Mouse (Mus musculus) ovary, adult 18-20 months (tissue): ENCODE results near the gene Adh1.

Experiments used
- DNase-seq: peaks from one replicate; pipeline ENCODE4 v3.0.0; 2022; ENCODE audit warnings: low spot score, mixed read lengths

Gene Adh1

DNA sequence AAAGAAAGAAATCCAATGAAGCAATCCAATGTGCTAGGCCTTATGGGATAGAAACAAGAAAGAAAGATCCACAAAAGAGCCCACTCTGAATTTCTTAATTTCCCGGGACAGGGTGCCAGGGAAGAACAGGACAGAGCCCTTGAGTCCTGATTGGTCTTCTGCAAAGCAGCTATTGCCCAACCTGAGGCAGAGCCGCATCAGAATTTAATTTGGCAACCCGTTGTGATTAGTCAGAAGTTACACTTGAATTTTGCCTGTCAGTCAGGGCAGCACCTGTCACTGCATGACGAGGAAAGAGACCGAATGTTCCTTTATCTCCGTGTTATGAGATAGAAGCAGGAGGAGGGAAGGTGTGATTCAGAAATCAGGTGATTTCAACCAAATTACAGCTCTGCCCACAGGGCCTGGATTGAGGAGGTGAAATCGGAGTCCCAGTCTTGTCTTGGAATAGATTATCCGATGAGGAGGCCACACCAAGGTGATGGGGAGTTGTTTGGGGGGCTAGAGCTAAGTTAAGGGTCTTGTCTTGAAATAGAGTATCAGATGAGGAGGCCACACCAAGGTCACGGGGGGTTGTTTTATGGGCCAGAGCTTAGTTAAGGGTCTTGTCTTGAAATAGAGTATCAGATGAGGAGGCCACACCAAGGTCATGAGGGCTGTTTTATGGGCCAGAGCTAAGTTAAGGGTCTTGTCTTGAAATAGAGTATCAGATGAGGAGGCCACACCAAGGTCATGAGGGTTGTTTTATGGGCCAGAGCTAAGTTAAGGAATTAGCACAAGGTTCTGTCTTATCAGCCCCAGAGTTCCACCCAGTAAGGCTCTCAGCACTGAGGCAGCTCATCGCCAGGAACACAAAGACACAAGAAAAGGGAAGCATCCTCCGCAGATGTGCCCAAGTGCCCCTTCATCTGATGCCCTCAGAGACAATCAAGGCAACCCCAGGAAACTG is at the start of gene Adh1:
TSS of gene Adh1 (plus strand) at position 271 of the 949 bp plus-strand sequence.
- DNase-seq: peak; percentile 36

DNA sequence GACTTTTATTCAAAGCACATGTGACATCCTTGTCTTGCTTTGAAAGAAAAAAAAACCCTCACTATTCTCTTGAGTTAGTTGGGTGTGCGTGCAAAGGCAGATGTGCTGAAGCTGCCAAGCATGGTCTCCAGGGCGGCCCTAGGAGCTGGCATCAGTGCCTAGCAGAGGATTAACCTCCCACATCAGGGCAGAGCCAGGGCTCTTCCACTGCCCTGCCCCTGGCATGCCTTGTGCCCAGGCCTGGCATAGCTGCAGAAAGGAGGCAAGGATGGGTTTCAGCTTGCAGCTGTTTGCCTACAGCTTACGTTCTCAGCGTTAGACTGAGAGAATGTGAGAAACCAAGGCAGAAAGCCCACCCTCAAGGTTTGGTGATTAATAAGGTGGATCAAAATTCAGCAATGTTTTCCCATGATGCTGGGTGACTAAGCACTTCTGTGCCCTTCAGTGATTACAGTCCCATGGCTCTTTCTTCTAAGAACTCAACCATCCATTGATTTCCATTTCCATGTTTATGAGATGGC is 48.3 kb upstream of the Adh1 start:
- no peak for DNase-seq

DNA sequence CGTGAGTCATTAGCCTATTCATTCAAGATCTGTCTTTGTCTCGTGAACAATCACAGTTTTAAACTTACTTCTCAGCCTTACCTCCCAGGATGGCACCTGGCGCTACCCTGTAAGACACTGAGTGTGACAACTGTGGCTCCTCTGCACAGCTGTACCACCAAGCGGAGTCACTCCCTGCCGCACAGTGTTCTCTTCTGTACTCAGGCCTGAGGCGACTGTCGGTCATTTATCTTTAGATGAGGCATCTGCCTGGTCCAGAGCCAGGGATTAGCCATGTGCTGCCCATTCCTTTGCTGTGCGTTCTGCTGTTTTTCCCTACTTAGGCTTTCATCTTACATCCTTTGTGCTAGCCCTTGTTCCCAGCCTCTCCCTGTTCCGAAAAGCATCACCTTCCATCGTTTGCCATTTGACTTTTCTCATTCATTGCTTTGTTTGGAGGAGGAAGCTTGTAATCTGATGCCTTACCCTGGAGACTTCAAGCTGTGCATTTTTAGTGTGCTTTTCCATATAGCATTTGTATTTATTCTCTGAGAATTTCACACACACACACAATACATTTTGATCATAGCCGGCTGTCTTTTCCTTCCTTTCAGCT is 45.3 kb upstream of the Adh1 start:
- no peak for DNase-seq

DNA sequence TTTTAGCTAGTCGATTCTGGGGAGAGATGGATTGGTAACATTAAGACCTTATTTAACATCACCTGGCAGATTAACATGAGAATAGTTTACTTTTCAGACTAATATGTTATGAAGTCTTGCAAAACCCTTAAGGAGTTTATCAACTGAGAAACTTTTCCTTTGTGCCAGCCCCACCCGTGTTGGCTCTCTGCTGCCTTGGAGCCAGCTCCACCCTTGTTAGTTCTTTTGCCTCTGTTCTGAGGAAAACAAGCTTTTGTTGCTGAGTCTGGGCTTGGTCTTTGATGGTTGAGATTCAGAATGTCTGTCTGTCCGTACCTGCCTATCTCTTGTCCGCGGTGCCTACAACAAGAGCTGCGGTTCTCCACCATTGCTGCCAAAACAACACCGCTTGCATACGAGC is 44.7 kb upstream of the Adh1 start:
- DNase-seq: no peak

DNA sequence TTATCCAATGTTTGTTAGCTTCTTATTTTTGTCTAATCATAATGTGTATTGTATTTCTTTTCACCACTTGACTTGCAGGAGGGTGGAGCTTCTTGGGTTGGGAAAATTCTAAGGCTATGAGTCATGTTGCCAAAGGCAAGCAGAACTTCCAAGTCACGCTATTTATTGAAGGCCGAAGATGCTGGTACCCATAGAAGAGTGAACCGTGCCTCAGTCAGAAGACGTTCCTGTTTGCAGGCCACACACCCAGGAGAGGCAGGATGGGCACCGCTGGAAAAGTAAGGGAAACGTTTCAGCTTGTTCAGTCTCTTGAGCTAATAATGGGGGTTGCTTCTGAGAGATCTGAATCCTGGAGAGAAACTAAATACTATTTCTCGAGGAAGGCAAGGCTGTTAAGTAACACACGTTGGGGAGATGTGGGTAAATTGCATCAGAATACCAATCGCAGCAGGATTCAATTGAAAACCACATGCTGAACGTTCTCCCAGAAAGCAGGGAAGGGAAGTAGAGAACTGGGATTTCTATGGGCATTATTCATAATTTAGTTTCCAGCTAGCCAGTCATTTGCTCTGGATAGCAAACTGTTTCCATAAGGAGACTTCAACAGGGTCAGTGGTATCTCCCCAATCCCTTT is 43.0 kb upstream of the Adh1 start, which contains the start of gene Adh7:
TSS of gene Adh7 (plus strand) at position 130 of the 634 bp plus-strand sequence.
- no peak for DNase-seq

DNA sequence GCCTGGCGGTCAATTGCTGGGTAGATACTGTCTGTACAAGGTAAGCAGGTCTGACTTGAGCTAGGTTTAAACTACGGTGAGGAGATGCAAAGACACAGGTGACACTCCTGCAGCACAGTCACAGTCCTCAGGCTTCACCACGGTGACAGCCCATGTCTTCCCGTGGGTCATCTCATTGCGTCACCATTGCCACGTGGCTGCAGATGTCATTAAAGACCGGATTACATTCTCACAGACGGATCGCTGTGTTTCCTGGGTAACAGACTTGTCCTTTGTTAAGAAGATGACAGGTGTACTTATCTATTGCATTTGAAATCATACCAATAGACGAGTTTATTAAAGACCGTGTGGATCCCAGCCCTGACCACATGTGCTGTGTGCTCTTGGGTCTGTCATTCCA is 39.7 kb upstream of the Adh1 start:
- DNase-seq: no peak

DNA sequence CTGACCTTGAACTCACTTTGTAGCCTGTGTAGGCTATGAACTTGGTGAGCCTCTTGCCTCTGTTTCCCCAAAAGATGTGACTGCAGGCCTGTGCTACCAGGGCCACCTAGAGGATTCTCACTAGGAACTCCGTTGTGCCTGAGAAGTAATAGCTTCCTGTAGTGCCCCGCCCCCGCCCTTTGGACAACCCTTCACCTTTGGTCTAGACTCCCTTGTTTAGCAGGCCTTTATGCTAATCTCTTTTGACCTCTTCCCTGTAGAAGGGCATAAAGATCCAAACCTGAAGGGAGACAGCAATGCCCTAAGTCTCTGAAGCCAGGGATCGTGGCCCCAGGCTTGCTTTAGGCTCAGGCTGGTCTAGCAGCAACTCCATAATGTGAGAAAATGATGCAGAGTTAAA is 38.3 kb upstream of the Adh1 start:
- DNase-seq: no peak

DNA sequence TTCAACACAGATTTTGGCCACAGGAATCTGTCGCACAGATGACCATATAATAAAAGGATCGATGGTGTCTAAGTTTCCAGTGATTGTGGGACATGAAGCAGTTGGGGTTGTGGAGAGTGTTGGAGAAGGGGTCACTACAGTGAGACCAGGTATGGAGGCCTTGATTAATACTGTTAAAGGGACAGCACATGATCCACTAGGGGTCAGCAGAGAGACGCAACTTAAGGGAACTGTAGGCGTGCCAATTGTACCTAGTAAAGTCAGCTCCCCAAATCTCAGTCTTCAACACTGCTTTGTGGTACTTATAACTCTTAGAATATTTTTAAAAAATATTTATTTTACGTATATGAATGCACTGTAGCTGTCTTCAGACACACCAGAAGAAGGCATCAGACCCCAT is 37.8 kb upstream of the Adh1 start:
- no peak for DNase-seq

DNA sequence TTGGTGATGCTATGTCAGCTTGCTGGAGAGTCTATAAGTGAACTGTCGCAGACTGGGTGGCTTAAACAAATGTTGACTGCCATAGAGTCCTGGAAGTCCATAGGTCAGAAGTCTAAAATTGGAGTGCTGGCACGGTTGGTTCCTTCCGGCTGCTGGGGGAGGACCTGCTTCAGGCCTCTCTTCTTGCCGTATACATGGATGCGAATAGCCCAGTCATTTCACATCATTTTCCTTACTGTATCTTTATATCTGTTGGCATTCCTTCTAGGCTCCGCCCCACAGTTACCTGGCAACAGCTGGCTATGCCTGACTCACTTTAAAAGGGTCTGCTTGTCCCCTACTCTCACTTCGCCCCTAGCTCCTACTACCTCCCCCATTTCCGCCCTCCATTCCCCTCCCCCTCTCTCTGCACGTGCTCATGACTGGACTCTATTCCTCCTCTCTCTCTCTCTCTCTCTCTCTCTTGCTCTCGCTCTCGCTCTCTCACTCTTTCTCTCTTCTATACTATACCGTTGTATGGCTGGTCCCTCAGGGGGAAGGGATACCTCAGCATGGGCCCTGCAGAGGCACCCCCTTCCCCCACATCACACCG is 36.3 kb upstream of the Adh1 start:
- DNase-seq: no peak

DNA sequence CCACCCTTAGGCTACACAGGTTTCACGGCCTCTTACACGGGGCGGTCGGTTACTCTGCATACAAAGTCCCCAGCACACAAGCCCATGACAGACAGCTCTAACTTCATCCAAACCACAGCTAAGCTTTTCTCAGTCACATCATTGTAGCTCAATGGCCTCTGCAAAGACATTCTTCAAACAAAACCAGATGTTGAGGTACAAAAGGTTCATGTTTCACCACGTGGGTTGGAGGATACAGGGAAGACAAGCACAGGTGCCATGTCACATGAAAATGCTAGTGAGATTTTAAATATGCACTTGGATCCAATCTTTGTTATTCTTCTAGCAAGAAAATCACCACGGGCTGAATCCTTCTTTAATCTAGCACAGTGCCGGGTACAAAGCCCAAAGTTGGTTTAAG is 35.5 kb upstream of the Adh1 start:
- no peak for DNase-seq

DNA sequence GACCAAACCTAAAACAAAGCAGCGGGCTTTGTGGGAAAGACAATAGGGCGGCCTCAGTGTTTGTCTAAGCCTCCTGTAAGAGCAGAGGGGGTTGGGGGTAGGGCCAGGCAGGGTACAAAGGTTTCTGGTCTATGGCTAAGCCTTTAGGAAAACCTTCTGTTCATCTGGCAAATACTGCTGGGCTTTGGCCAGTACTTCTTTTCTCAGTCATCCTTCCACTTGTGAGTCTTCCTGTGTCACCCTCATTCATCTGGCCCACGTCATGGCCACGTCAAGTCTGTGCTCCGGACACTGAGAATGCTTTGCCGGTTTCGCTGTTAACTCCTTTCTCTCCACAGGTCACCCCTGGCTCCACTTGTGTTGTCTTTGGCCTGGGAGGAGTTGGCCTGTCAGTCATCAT is 34.9 kb upstream of the Adh1 start:
- peak; percentile 50 for DNase-seq

DNA sequence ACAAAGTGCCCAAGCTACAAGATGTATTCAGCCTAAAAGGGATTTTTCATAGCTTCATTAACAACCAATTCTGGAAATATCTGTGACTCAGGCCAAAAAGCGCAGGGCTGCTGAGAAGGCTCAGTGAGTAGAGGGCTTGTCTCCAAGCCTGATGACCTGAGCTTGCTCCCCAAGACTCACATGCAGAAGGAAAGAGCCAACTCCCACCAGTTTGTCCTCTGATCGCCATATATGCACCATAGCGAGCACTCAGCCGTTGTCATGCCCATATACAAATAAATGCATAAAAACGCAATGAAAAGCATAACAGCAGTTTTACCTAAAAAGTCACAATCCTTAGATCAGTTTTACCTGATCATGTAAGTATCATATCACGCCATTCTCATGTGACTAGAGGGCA is 34.3 kb upstream of the Adh1 start:
- DNase-seq: no peak

DNA sequence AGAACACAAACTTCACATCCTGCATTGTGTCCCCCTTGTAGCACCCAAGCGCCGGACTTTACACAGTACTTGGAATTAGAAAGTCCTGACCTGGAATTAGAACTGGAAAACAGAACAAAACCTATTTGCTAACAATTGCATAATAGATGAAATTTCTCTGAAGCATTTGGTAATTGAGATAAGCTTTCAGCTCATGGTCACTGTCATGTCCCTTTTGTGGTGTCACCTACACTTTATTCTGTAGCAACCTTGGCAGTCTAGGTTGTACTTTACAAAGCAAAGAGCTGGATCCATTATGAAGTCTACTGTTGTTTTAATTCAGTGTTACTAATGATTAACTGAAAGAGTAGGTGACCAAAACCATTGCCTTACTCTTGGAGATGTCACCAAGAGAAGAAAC is 33.7 kb upstream of the Adh1 start:
- DNase-seq: no peak

DNA sequence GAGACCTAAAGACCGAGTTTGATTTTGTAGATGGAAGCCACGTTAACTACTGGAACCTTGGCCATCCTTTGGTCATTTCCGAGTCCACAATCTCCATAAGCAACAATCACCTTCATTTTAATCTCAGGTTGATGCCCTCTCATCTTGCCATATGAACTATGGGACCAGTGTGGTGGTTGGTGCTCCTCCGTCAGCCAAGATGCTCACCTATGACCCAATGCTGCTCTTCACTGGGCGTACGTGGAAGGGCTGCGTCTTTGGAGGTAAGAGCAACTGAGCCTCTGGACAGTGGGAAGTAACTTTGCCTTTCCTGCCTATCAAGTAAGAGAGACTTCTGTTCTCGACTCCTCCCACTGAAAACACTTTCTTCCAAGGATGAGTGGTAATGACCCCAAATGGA is 33.0 kb upstream of the Adh1 start:
- DNase-seq: no peak

DNA sequence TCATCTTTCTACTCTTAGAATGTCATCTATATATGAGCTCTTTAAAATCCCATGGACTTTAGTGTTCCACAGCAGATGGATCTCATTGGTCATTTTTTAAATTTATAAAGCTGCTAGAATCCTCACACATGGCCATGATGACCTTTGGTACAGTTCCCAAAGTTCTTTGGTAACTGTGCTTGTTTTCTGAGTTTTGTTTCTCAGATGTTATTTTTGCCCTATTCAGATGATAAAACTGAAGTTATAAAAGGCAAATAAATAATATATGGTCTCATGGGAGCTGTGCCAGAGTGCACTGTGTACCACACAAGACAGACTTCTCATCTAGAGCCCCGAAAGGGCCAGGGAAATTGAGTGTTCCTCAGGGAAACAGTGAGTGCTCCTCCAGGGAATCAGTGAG is 31.3 kb upstream of the Adh1 start:
- DNase-seq: no peak

DNA sequence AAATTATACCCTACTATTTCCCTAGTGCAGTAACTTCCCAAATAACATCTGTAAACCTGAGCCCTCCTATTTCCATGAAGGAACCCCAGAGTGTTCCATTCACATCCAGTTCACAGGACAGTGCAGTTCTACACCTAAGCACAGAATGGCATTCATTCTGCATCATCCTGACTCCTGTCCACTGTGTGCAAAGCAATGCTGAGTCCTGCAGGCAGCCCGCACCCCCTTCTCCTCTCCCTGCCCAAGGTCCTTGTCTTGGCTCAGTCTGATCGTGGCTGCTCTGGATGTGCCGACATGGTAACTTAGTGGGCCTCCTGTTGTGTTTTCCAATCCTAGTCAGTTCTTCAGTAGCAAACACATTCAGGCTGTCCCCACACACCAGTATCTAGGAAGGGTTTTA is 30.5 kb upstream of the Adh1 start:
- peak; percentile 42 for DNase-seq

DNA sequence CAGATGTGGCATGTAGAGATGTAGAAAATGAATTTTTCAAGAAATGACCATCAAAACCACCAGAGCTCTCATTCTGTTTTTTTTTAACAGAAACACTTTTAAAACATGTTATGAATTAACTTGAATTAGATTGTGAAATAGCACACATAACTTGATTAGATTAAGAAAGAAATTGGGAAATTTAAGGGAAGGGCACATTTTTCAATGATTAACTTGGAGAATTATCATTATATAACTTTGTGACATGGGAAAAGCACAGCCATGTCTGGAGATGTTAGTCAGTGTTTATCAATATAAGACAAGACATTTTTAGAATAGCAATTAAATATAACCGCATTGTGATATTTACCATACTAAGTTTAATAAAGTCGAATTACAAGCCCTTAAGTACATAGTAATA is 29.3 kb upstream of the Adh1 start:
- DNase-seq: no peak

DNA sequence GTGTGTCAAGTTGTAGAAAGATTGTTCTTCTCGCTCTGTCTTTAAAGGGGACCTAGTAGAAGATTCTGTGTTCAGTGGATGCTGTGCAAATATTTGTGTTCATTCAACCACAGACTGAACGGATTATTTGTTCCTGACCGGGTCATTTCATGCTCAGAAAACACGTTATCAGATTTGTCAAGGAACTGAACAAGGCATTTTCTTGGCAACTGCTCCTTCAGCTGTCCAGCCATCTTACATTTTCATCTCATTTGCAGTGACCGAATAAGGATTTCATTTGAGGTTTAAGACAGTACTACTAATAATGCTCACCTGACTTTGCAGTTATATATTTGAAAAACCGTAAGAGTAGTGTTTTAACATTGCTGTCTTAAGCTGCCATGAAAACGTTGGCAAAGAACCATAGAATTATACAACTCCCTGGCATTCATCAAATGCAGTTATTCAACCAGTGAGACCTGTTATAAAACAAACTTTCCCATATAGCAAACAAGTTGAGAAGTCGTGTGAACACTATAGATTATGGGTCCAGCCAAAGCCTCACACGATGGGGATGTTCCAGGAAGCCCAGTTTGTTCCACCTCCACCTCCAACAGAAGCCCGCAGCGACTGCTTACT is 24.1 kb upstream of the Adh1 start:
- no peak for DNase-seq

DNA sequence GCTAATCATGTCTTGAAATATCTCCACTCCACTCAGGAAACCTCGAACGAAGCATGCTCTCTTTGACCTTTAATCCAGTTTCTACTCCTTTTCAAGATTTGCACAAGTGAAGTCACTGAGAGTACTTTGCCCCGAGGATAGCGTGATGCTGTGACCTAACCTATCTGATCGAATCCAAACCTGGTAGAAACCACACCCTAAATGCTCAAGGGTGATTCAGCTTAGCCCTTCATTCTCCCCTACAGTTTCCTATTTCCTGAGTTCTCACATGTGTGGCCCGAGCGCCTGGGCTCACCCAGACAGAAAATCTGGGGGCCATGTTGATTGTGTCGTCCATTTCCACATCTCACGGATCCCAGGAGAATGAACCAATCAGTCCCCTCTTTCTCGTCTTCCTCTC is 22.7 kb upstream of the Adh1 start:
- DNase-seq: no peak

DNA sequence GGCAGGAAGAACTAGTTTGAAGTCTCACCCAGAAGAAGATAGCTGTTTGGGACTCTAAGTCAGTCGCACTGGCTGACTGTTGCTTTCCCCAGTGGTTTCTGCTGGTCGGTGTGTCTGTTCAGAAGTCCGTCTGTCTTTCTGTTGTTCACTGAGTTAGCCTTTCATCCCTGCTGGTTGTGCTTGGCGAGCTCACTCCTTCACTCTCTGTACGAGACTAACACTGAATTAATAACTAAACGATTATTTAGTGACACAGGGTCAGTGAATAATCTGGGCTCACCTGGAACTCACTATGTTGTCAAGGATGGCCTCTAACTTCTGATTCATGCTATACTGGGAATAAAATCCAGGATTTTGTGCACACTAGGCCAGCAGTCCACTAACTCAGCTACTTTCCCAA is 21.3 kb upstream of the Adh1 start:
- DNase-seq: no peak

DNA sequence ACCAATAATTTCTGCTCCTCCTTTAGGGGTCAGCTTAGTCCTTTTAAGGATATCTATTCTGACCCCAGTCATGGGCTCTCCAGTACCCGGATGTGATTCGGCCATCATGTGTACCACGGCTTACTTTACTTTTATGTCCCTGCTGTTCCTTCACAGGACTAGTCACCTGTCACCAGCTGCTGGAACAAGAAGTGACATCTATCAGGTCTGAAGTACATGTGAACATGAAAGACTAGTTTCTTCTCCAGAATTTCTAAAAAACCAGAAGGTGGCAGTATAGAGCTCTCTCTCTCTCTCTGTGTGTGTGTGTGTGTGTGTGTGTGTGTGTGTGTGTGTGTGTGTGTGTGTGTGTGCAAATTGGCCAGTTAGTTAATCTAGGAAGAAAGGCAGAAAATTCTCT is 20.4 kb upstream of the Adh1 start:
- no peak for DNase-seq

DNA sequence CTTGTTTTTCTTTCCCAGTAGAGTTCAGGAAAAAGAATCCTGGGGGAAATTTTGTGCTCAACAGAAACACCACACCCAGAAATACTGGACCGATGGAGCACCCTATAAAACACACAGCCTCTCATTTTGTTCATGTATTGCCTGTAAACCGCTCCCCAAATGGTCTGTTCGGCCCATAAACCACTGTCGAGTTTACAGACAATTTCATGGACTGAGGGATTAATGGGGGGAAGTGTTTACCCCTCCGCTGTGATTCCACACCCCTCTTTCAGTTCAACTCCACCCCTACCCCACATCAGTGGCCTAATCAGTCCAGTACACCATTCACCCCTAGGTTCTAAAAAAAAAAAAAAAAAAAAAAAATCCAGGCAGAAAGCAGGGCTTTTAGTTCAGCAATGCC is 19.8 kb upstream of the Adh1 start:
- DNase-seq: no peak
